13 mouse cellular contexts compared by ENCODE assay signal in genomic region chr16:90911766-90912165, GRCm38 (mm10). TPM values are rescaled to one million over a fixed set of nuclear protein-coding genes. Genes with fewer than 3 reads are reported as not detected.
DNase-seq lines count a peak whose midpoint lies in the region; ATAC-seq and TF ChIP-seq lines count a peak whose summit lies in the region.
"Had no signal": no experiment of that assay in that cellular context is flagged by ENCODE, and none has a peak within 500 bp of the region (broad histone marks: within the 10 kb centered on the region; RNA-seq: fewer than 3 reads in every experiment).

No protein-coding gene starts in this region.

- no peak overlapping the region for H3K4me2 ChIP-seq in heart, postnatal 0 days (ENCODE audit: low read depth, low read length)
- H3K4me2 ChIP-seq: forebrain, embryonic 15.5 days; heart, embryonic 11.5 days; hindbrain, embryonic 15.5 days had no signal

- ATAC-seq in heart, postnatal 0 days (ENCODE audit: insufficient read depth, low read depth), result 0 out of 2 replicates have a peak, but pooled peaks have one; percentile 22
- ATAC-seq: forebrain, embryonic 15.5 days; Patski had no signal

- H3K27me3 ChIP-seq in heart, postnatal 0 days (ENCODE audit: control insufficient read depth, insufficient read depth, low read length), result peaks cover 5% of the 10 kb centered on the region; the same call in 1 of the 2 replicates
- H3K27me3 ChIP-seq in midbrain, embryonic 10.5 days (ENCODE audit: low read depth, poor library complexity, severe bottlenecking), result no peaks in the 10 kb centered on the region
- H3K27me3 ChIP-seq: forebrain, embryonic 15.5 days; hindbrain, embryonic 15.5 days; Patski had no signal

- H3K27ac ChIP-seq in heart, postnatal 0 days (ENCODE audit: low read depth), result no peak overlapping the region
- H3K27ac ChIP-seq in midbrain, embryonic 10.5 days (replicated peaks), result no peak overlapping the region
- H3K27ac ChIP-seq: forebrain, embryonic 15.5 days; hindbrain, embryonic 15.5 days had no signal

- no peak overlapping the region for H3K9ac ChIP-seq in heart, postnatal 0 days (replicated peaks; ENCODE audit: low read depth, low read length)
- H3K9ac ChIP-seq: forebrain, embryonic 15.5 days; hindbrain, embryonic 15.5 days had no signal

- H3K4me1 ChIP-seq in heart, postnatal 0 days (ENCODE audit: control insufficient read depth, insufficient read depth), result no peaks in the 10 kb centered on the region
- H3K4me1 ChIP-seq in lung, adult 2 months (ENCODE audit: control insufficient read depth, insufficient read depth, low read length), result no peaks in the 10 kb centered on the region
- H3K4me1 ChIP-seq in midbrain, embryonic 10.5 days, result peaks cover 7% of the 10 kb centered on the region
- H3K4me1 ChIP-seq: forebrain, embryonic 15.5 days; hindbrain, embryonic 15.5 days had no signal

- no peak for DNase-seq in heart, postnatal 0 days (ENCODE audit: low spot score)
- no peak for DNase-seq in heart, postnatal 36 days
- peak; percentile 24 to 60 for DNase-seq in lung, adult 18-20 months
- DNase-seq in lung, adult 2 months, result no peak
- DNase-seq in adrenal gland, postnatal 36 days, result peak; percentile 57
- peak; percentile 47 to 49 for DNase-seq in kidney, postnatal 36 days
- DNase-seq in midbrain, embryonic 10.5 days (ENCODE audit: low spot score), result no peak
- DNase-seq: cerebellum, adult 18-20 months; gastrocnemius, postnatal 10 days had no signal

- H3K36me3 ChIP-seq in heart, postnatal 0 days (replicated peaks; ENCODE audit: control insufficient read depth, insufficient read depth, low read length), result no peaks in the 10 kb centered on the region
- no peaks in the 10 kb centered on the region for H3K36me3 ChIP-seq in midbrain, embryonic 10.5 days
- H3K36me3 ChIP-seq: forebrain, embryonic 15.5 days; hindbrain, embryonic 15.5 days had no signal

- TF ChIP-seq CTCF in heart, postnatal 0 days (IDR thresholded peaks at IDR 0.05; ENCODE audit: low read depth), result no peak
- no peak for TF ChIP-seq CTCF in lung, adult 2 months (IDR thresholded peaks at IDR 0.05; ENCODE audit: insufficient read depth, low read length)

- H3K9me3 ChIP-seq in heart, postnatal 0 days (replicated peaks; ENCODE audit: control insufficient read depth, low read length), result no peaks in the 10 kb centered on the region
- no peaks in the 10 kb centered on the region for H3K9me3 ChIP-seq in midbrain, embryonic 10.5 days (replicated peaks)
- H3K9me3 ChIP-seq: forebrain, embryonic 15.5 days; hindbrain, embryonic 15.5 days had no signal

- intact Hi-C loops in heart, postnatal 36 days (cut with DNase I), result no loop called here

- no peak overlapping the region for H3K4me3 ChIP-seq in heart, postnatal 0 days (ENCODE audit: low read depth, low read length)
- H3K4me3 ChIP-seq in lung, adult 2 months (replicated peaks; ENCODE audit: extremely low read depth, low read depth, low read length), result no peak overlapping the region
- H3K4me3 ChIP-seq in midbrain, embryonic 10.5 days, result no peak overlapping the region
- H3K4me3 ChIP-seq: forebrain, embryonic 15.5 days; hindbrain, embryonic 15.5 days had no signal

- TF ChIP-seq POLR2A in lung, adult 2 months (IDR thresholded peaks at IDR 0.05; ENCODE audit: borderline replicate concordance, extremely low read depth, low read depth, low read length), result no peak

- 81% methylated on average over 13 of the region's 13 CpGs for WGBS in heart, postnatal 0 days
- 72% methylated on average over 13 of the region's 13 CpGs for WGBS in lung, adult 2 months
- WGBS in midbrain, embryonic 10.5 days, result 94% methylated on average over 13 of the region's 13 CpGs

- no peak for TF ChIP-seq EP300 in heart, postnatal 0 days (IDR thresholded peaks at IDR 0.05; ENCODE audit: low read depth)

RNA-seq across cellular contexts. Expression of gene Cfap298, which starts 23.1 kb away (rescaled TPM):
- 7.1 and 22.1 TPM in 2 replicates for total RNA-seq in heart, postnatal 0 days (2014; rRNA removed; ENCODE audit: low replicate concordance)
- polyA plus RNA-seq in heart, postnatal 0 days (2015; fragmentation: Nextera tagmentation; extraction: Ambion mirVana), result 39.6 and 45.4 TPM in 2 replicates
- total RNA-seq in heart, postnatal 36 days (2021), result 10 to 100 TPM; 27.0 to 28.5 TPM
- polyA plus RNA-seq in lung, adult 2 months (2012; rRNA removed), result 17.2 and 29.9 TPM in 2 replicates
- 10 to 100 TPM; 32.3 to 34.8 TPM for total RNA-seq in adrenal gland, postnatal 36 days (2021)
- 57.1 and 67.8 TPM in 2 replicates for polyA plus RNA-seq in midbrain, embryonic 10.5 days (2016; fragmentation: Nextera tagmentation; extraction: Ambion mirVana)

Comparison
In these comparisons a context has a peak if more than half of its experiments do, and no peak if none do; other contexts are left out.
1. DNase-seq: peak in lung, adult 18-20 months (2 of 2), adrenal gland, postnatal 36 days (2 of 2) and kidney, postnatal 36 days (2 of 2); none in heart, postnatal 0 days (single experiment), heart, postnatal 36 days (0 of 2), lung, adult 2 months (single experiment) and midbrain, embryonic 10.5 days (single experiment).